Mouse (Mus musculus) G1E (cell line): ENCODE results near the gene Armc9.

ENCODE experiments used
- CTCF ChIP-seq: IDR thresholded peaks from 2 replicates; pipeline ENCODE4 v1.5.1; 2012; ENCODE audit warnings: low read depth, low read length, inconsistent platforms, mixed read lengths
- GATA1 ChIP-seq: IDR thresholded peaks from 2 replicates; pipeline ENCODE4 v1.6.1; 2012; ENCODE audit warnings: borderline replicate concordance, low read length, inconsistent platforms, mixed read lengths
- TAL1 ChIP-seq: conservative IDR thresholded peaks from 2 replicates; pipeline ENCODE4 v1.6.1; 2012; ENCODE audit warnings: low read depth, low read length, inconsistent platforms, mixed read lengths

- TF ChIP-seq GATA1 (no peak), CTCF (no peak), TAL1 (no peak)
Measured at GRCm38 (mm10) chr1:86156595-86156994, 2.0 kb downstream of the Armc9 start.
